Comparison of ENCODE assay signal across 8 mouse cellular contexts in genomic region chr3:118431031-118431723, GRCm38 (mm10).
A peak's percentile ranks its signal among the peaks of the same experiment; 100 is the strongest.
DNase-seq lines count a peak whose midpoint lies in the region; ATAC-seq lines count a peak whose summit lies in the region.

No protein-coding gene starts in this region.

- DNase-seq in left cerebral cortex, adult 18-20 months (ENCODE audit: low spot score in 2 of 2): peak; percentile 47 to 65
- DNase-seq in left cerebral cortex, adult 11 months (ENCODE audit: low spot score): no peak
- DNase-seq in embryonic facial prominence, embryonic 10.5 days (ENCODE audit: low spot score): peak; percentile 91
- peak; percentile 20 for DNase-seq in liver, embryonic 13.5 days
- no peak for DNase-seq in spleen, postnatal 36 days (ENCODE audit: low spot score in 2 of 2)

- peak overlapping the region; percentile 51 for H3K4me3 ChIP-seq in embryonic facial prominence, embryonic 10.5 days
- H3K4me3 ChIP-seq in heart, embryonic 13.5 days: peak overlapping the region; percentile 45
- H3K4me3 ChIP-seq in kidney, embryonic 16.5 days (ENCODE audit: low read length): peak overlapping the region; percentile 18
- no peak overlapping the region for H3K4me3 ChIP-seq in liver, embryonic 13.5 days (replicated peaks)
- peak overlapping the region; percentile 39 for H3K4me3 ChIP-seq in neural tube, embryonic 12.5 days

- 2% methylated on average over 22 of the region's 22 CpGs for WGBS in embryonic facial prominence, embryonic 10.5 days
- 3% methylated on average over 22 of the region's 22 CpGs for WGBS in heart, embryonic 13.5 days
- WGBS in kidney, embryonic 16.5 days: 1% methylated on average over 22 of the region's 22 CpGs
- 4% methylated on average over 22 of the region's 22 CpGs for WGBS in liver, embryonic 13.5 days (ENCODE audit: insufficient replicate concordance)
- WGBS in neural tube, embryonic 12.5 days: 1% methylated on average over 22 of the region's 22 CpGs

- no peaks in the 10 kb centered on the region for H3K36me3 ChIP-seq in embryonic facial prominence, embryonic 10.5 days (replicated peaks)
- no peaks in the 10 kb centered on the region for H3K36me3 ChIP-seq in heart, embryonic 13.5 days
- no peaks in the 10 kb centered on the region for H3K36me3 ChIP-seq in kidney, embryonic 16.5 days (ENCODE audit: insufficient read depth, low read length)
- no peaks in the 10 kb centered on the region for H3K36me3 ChIP-seq in liver, embryonic 13.5 days
- no peaks in the 10 kb centered on the region for H3K36me3 ChIP-seq in neural tube, embryonic 12.5 days

- peaks cover 36% of the 10 kb centered on the region for H3K4me1 ChIP-seq in embryonic facial prominence, embryonic 10.5 days
- H3K4me1 ChIP-seq in heart, embryonic 13.5 days: peaks cover 30% of the 10 kb centered on the region
- H3K4me1 ChIP-seq in kidney, embryonic 16.5 days (ENCODE audit: insufficient read depth, low read length): peaks cover 23% of the 10 kb centered on the region
- H3K4me1 ChIP-seq in liver, embryonic 13.5 days (replicated peaks): no peaks in the 10 kb centered on the region
- H3K4me1 ChIP-seq in neural tube, embryonic 12.5 days: peaks cover 15% of the 10 kb centered on the region

- peaks cover 80% of the 10 kb centered on the region for H3K27me3 ChIP-seq in embryonic facial prominence, embryonic 10.5 days (replicated peaks; ENCODE audit: low read depth, poor library complexity, severe bottlenecking)
- H3K27me3 ChIP-seq in heart, embryonic 13.5 days (replicated peaks): peaks cover 74% of the 10 kb centered on the region
- peaks cover 62% of the 10 kb centered on the region for H3K27me3 ChIP-seq in kidney, embryonic 16.5 days (ENCODE audit: insufficient read depth, low read length)
- H3K27me3 ChIP-seq in liver, embryonic 13.5 days: peaks cover 58% of the 10 kb centered on the region
- H3K27me3 ChIP-seq in neural tube, embryonic 12.5 days (replicated peaks): peaks cover 10% of the 10 kb centered on the region; the same call in 1 of the 2 replicates

- no peak for ATAC-seq in heart, embryonic 13.5 days (ENCODE audit: extremely low read depth, insufficient number of reproducible peaks, low FRiP score, low TSS enrichment)
- peak; percentile 93 for ATAC-seq in kidney, embryonic 16.5 days (ENCODE audit: low FRiP score, low TSS enrichment)
- ATAC-seq in liver, embryonic 13.5 days (ENCODE audit: low read depth): no peak
- peak; percentile 43; the same call in 1 of the 2 replicates for ATAC-seq in neural tube, embryonic 12.5 days (ENCODE audit: low FRiP score, low read depth)

- peak overlapping the region; percentile 69 for H3K4me2 ChIP-seq in heart, embryonic 13.5 days
- H3K4me2 ChIP-seq in kidney, embryonic 16.5 days (replicated peaks; ENCODE audit: low read depth, low read length): peak overlapping the region; percentile 38
- H3K4me2 ChIP-seq in liver, embryonic 13.5 days: 0 out of 2 replicates have a peak overlapping the region, but pooled peaks have one; percentile 24
- peak overlapping the region; percentile 95 for H3K4me2 ChIP-seq in neural tube, embryonic 12.5 days (replicated peaks)

- no peak overlapping the region for H3K27ac ChIP-seq in embryonic facial prominence, embryonic 10.5 days (replicated peaks)
- H3K27ac ChIP-seq in heart, embryonic 13.5 days (replicated peaks): no peak overlapping the region
- no peak overlapping the region for H3K27ac ChIP-seq in kidney, embryonic 16.5 days (ENCODE audit: low read length)
- H3K27ac ChIP-seq in liver, embryonic 13.5 days: no peak overlapping the region
- H3K27ac ChIP-seq in neural tube, embryonic 12.5 days: no peak overlapping the region

- H3K9me3 ChIP-seq in embryonic facial prominence, embryonic 10.5 days: no peaks in the 10 kb centered on the region
- no peaks in the 10 kb centered on the region for H3K9me3 ChIP-seq in heart, embryonic 13.5 days
- H3K9me3 ChIP-seq in kidney, embryonic 16.5 days (ENCODE audit: low read length): no peaks in the 10 kb centered on the region
- no peaks in the 10 kb centered on the region for H3K9me3 ChIP-seq in liver, embryonic 13.5 days (replicated peaks)
- H3K9me3 ChIP-seq in neural tube, embryonic 12.5 days: no peaks in the 10 kb centered on the region

- no peak overlapping the region for H3K9ac ChIP-seq in heart, embryonic 13.5 days
- no peak overlapping the region for H3K9ac ChIP-seq in kidney, embryonic 16.5 days (replicated peaks; ENCODE audit: low read length)
- H3K9ac ChIP-seq in liver, embryonic 13.5 days: no peak overlapping the region
- peak overlapping the region; percentile 51; the same call in 1 of the 2 replicates for H3K9ac ChIP-seq in neural tube, embryonic 12.5 days

Comparison
In these comparisons a context has a peak if more than half of its experiments do, and no peak if none do; other contexts are left out.
1. DNase-seq: peak in left cerebral cortex, adult 18-20 months (2 of 2), embryonic facial prominence, embryonic 10.5 days (single experiment) and liver, embryonic 13.5 days (single experiment); none in left cerebral cortex, adult 11 months (single experiment) and spleen, postnatal 36 days (0 of 2).
2. ATAC-seq: peak in kidney, embryonic 16.5 days (single experiment) and neural tube, embryonic 12.5 days (single experiment); none in heart, embryonic 13.5 days (single experiment) and liver, embryonic 13.5 days (single experiment).
3. H3K4me2 ChIP-seq: peak in every context shown above with its lines; median percentile 95 in neural tube, embryonic 12.5 days; 69 in heart, embryonic 13.5 days; 38 in kidney, embryonic 16.5 days; 24 in liver, embryonic 13.5 days.